25 mouse cellular contexts compared by ENCODE assay signal in the genomic region with DNA sequence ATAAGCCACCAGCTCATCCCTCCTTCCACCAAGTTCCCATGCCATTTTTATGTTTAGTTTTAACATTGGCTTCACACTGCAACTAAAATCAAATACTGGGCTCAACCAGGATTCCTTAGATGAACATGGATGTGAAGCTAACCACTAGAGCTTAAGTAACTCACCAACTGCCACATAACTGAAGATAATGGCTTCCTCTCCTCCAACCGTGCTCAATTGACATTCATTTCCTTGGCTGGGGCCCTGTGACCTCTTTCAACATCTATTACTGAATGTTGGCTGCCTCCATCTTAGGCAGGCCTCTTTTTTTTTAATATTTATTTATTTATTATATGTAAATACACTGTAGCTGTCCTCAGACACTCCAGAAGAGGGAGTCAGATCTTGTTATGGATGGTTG. TPM values are rescaled to one million over a fixed set of nuclear protein-coding genes. Genes with fewer than 3 reads are reported as not detected.
"Had no signal": no experiment of that assay in that cellular context is flagged by ENCODE, and none has a peak within 500 bp of the region (broad histone marks: within the 10 kb centered on the region; RNA-seq: fewer than 3 reads in every experiment).

No protein-coding gene starts in this region.

- DNase-seq: heart, postnatal 10 days; heart, postnatal 14 days; heart, postnatal 36 days; heart, postnatal 4 days; kidney, adult 11 months; kidney, adult 18-20 months; kidney, adult 2 months; kidney, adult 8-10 months; kidney, adult 9 months; kidney, postnatal 10 days; kidney, postnatal 14 days; kidney, postnatal 25 days; kidney, postnatal 36 days; kidney, postnatal 4 days; layer of hippocampus, adult 9-11 months; layer of hippocampus, postnatal 36 days had no signal

- ATAC-seq: hindbrain, embryonic 16.5 days; hindbrain, postnatal 0 days; inflammation-experienced regulatory T-cells, adult 6 months; intestine, embryonic 15.5 days; intestine, embryonic 16.5 days; intestine, postnatal 0 days had no signal

RNA-seq across cellular contexts. Expression of a gene that starts 7.8 kb away (rescaled TPM):
- total RNA-seq: layer of hippocampus, adult 18-20 months; layer of hippocampus, adult 2 months; layer of hippocampus, postnatal 25 days; layer of hippocampus, postnatal 36 days had no signal
- polyA plus RNA-seq: hindbrain, postnatal 0 days had no signal

RNA-seq across cellular contexts. Expression of a gene that starts 44.0 kb away (rescaled TPM):
- total RNA-seq: heart, postnatal 4 days had no signal
- polyA plus RNA-seq: inflammation-experienced regulatory T-cells, adult 6 months had no signal
